Mouse (Mus musculus) urinary bladder, adult 18-20 months (tissue): ENCODE measurements around the gene Slc26a10.
"Not testable (repeated sequence)": the region's sequence is repeated elsewhere in the genome, so short reads cannot be mapped to it uniquely, and the experiment has no call there.

Source experiments
- DNase-seq, 2 experiments: peaks; one replicate each; pipeline ENCODE4 v3.0.0; 2022; ENCODE audit warnings: low spot score in 2 of 2, mixed read lengths in 2 of 2

The Slc26a10 gene

DNA sequence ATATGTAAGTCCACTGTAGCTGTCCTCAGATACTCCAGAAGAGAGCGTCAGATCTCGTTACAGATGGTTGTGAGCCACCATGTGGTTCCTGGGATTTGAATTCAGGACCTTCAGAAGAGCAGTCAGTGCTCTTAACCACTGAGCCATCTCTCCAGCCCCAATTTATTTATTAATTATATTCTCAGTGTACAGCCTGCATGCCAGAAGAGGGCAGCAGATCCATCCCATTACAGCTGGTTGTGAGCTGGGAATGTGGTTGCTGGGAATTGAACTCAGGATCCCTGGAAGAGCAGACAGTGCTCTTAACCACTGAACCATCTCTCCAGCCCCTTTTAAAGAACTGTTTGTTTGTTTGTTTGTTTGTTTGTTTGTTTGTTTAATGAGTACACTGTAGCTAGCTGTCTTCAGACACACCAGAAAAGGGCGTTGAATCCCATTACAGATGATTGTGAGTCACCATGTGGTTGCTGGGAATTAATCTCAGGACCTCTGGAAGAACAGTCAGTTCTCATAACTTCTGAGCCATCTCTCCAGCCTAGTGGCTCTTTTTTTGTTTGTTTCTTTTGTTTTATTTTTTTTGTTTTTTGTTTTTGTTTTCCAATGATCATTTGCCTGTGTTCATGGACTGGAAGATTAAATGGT, 45.9 kb downstream of the Slc26a10 start:
- not testable (repeated sequence) for DNase-seq

- DNase-seq: no peak
Observed at GRCm38 (mm10) chr10:127132469-127132868, 48.0 kb downstream of the Slc26a10 start.

- DNase-seq: no peak
Observed at GRCm38 (mm10) chr10:127129431-127129830, 51.0 kb downstream of the Slc26a10 start.

- DNase-seq: no peak
Observed at GRCm38 (mm10) chr10:127127711-127128279, 52.6 kb downstream of the Slc26a10 start.

- no peak for DNase-seq
Observed at GRCm38 (mm10) chr10:127126579-127126978, 53.9 kb downstream of the Slc26a10 start.

GRCm38 (mm10) chr10:127125210-127126001, 55.0 kb downstream of the Slc26a10 start:
- DNase-seq: no peak

- peak; percentile 26 to 43 for DNase-seq
Observed at GRCm38 (mm10) chr10:127123436-127123805, 57.0 kb downstream of the Slc26a10 start.

DNA sequence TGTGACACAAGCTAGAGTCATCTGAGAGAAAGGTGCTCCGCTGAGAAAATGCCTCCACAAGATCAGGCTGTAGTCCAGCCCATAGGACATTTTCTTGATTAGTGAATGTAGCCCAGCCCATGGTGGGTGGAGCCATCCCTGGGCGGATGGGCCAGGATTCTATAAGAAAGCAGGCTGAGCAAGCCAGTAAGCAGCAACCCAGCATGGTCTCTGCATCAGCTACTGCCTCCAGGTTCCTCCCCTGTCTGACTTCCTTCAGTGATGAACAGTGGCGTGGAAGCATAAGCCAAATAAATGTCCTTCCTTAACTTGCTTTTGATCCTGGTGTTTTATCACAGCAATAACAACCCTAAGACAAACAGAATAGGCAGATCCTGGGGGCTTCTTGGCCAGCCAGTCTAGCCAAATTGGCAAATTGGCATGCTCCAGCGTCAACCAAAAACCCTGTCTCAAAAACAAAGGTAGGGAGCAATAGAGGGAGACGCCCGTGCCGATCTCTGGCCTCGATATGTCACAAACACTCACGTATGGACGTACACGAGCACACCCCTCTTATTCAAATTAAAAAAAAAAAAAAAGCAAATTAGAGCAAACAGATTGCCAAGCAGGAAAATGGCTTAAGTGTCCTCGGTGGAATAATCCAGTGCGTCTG, 57.5 kb downstream of the Slc26a10 start:
- DNase-seq: no peak

DNA sequence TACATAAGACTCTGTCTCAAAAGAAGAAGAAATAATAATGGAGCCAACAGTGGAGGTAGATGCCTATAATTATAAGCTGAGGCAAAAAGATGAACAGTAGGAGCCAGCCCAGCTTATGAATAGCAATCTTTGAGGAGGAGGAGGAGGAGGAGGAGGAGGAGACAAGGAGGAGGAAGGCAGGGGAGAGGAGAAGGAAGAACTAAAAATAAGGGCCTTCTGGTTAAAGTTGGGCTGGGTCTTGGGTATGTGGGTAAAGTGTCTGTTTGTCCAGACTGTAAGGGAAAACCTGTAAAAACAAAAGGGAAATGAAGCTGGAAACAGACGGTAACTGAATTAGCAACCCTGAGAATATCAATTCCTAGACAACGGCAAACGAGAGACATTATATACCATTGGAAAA, 58.4 kb downstream of the Slc26a10 start:
- DNase-seq: no peak
